Mouse (Mus musculus): ENCODE measurements around the gene Gorasp2.

GRCm38 (mm10) chr2:70629339-70629761 is 32.0 kb upstream of the Gorasp2 start:
- TF ChIP-seq POLR2A (IDR thresholded peaks at IDR 0.05; ENCODE audit: insufficient read depth, low read depth, low read length) (no peak), CTCF (IDR thresholded peaks at IDR 0.05) (no peak)
